Mouse (Mus musculus): ENCODE data around the gene Hypm. TPM values are rescaled to one million over a fixed set of nuclear protein-coding genes. Genes with fewer than 3 reads are reported as not detected.

Hypm gene
- not detected for total RNA-seq (2022)

- DNase-seq (ENCODE audit: low spot score in 2 of 2), result no peak
Observed at GRCm38 (mm10) chrX:9846628-9847027, at the start of gene Hypm. Gene Hypm, plus strand, starts transcription at chrX:9846928.

DNA sequence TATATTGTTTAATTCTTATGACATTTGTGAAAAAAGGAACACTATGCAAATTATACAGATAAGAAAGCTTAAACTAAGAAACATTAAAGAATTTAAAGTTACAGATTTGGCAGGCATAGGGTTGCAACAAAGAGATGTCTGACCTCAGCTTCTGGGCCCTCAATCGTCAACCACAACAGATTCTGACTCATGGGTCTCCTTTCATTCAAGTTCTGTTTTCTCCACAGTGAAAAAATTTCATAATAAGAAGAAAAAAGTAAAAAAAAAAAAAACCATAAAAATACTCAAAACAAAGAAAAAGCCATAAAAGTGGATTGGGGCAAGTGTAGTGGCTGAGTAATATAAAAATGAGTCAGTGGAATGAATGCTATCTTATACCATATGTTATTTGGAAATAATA lies 36.6 kb upstream of the Hypm start:
- DNase-seq (ENCODE audit: low spot score in 2 of 2), result no peak

GRCm38 (mm10) chrX:9812469-9812868 lies 34.3 kb upstream of the Hypm start:
- DNase-seq (ENCODE audit: low spot score in 2 of 2), result no peak

DNA sequence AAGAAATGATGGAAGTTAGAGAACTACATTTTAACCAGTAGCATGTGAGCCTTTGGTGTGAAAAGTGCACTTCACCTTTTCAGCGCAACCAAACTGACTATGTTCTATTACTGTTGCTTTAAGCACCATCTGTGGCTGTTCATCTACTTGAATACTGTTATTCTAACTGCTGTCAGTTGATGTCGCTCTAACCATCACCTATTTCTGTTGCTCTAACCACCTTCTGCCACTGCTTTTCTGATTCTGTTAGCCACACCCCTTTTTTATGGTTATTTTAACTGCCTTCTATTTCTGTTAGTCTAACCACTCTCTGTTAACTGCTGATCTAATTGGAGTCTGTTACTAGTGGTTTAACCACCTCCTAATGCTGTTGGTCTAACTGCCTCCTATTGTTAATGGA lies 11.9 kb upstream of the Hypm start:
- no peak for DNase-seq (ENCODE audit: low spot score in 2 of 2)

DNA sequence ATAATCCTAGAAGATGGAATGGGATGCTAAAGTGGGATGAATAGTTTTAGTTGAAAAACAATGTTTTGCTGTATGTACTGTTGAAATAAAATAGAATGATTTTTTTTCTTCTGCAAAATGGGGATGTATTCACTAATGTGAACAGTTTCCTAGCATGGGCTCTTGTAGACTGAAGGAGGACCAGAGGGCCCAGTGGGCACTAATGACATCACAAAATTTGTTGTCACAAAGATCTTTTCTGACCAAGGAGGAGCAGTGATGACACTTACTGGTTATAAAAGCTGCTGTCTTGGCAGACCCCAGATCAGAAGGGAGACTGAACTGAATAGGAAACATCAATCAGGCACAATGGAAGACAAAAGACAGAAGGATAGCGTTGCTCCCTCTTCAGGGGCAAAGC lies 2.7 kb downstream of the Hypm start, which contains the start of gene H2al3:
TSS of gene H2al3 (plus strand) at position 301 of the 400 bp plus-strand sequence.
- DNase-seq (ENCODE audit: low spot score in 2 of 2), result no peak

- DNase-seq (ENCODE audit: low spot score in 2 of 2), result no peak
Observed at GRCm38 (mm10) chrX:9861859-9862258, 15.1 kb downstream of the Hypm start.

DNA sequence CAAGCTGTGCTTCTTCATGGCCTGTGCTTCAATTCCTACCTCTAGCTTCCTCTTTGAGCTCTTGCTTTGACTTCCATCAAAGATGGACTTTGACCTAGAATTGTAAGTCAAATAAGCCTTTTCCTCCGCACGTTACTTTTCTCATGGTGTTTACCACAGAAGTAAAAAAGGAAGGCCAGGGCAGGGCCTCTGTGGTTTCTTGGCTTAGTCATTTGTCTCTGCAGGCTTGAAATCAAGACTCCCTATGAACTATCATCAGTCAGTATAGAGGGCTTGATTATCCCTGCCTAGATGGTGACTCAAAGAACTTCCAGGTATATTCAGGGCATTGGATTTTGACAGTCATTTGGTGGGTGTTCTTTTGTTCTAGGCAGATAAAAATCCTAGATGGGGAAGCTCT lies 28.8 kb downstream of the Hypm start:
- DNase-seq (ENCODE audit: low spot score in 2 of 2), result no peak

DNA sequence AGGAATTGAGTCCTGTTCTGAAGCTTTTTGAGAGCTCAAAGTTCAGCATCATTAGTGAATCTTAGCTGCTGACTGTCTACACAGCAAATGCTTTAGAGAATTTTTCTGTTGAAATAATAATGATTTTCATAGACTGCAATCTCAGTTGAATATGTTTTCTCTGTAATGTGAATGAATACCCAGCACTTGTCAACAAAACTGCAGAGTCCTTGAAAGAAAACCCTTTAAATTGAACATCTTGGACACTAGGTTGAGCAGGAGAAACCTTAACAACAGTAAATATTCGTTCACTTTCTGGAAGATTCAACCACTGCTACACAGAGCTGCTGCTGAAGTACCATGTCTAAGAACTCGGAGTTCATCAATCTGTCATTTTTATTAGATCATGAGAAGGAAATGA lies 38.6 kb downstream of the Hypm start, which contains the start of gene Sytl5:
TSS of gene Sytl5 (plus strand) at position 301 of the 400 bp plus-strand sequence.
- DNase-seq (ENCODE audit: low spot score in 2 of 2), result no peak

Other genes with a start within 250 kb of the Hypm start
- gene Dynlt3, start 183.9 kb upstream of the Hypm start, total RNA-seq (2022), result 100 to 1,000 TPM; 116 to 136 (median 128) TPM
- not detected for gene H2al3, start 2.8 kb downstream of the Hypm start, total RNA-seq (2022)
- 1 to 10 TPM; 7.7 to 8.1 (median 7.9) TPM for gene Sytl5, start 38.7 kb downstream of the Hypm start, total RNA-seq (2022)

Data from left cerebral cortex, adult 8-10 months (tissue).